Mouse (Mus musculus) layer of hippocampus, postnatal 36 days (tissue): ENCODE data around the gene Slc12a8. TPM values are rescaled to one million over a fixed set of nuclear protein-coding genes. Genes with fewer than 3 reads are reported as not detected.

Experiments used
- DNase-seq, 2 experiments: peaks; one replicate each; pipeline ENCODE4 v3.0.0; 2022
- total RNA-seq, 2 experiments: library from RNA; stranded (reverse); gene quantifications; 2 replicates each; pipeline ENCODE4 v1.2.3; 2021

Slc12a8 gene
- total RNA-seq, 2 experiments from 2014 or later, result 0.37 to 0.88 TPM

GRCm38 (mm10) chr16:33675151-33675847 is 158.2 kb downstream of the Slc12a8 start:
- DNase-seq, result no peak

GRCm38 (mm10) chr16:33675848-33676184 is 158.7 kb downstream of the Slc12a8 start:
- no peak for DNase-seq

GRCm38 (mm10) chr16:33676347-33677312 is 159.5 kb downstream of the Slc12a8 start:
- no peak for DNase-seq

- no peak for DNase-seq
Observed at GRCm38 (mm10) chr16:33677313-33677690, 160.2 kb downstream of the Slc12a8 start.

GRCm38 (mm10) chr16:33677901-33678300 is 160.8 kb downstream of the Slc12a8 start:
- DNase-seq, result no peak

- DNase-seq, result no peak
Observed at GRCm38 (mm10) chr16:33680271-33680670, 163.1 kb downstream of the Slc12a8 start.

GRCm38 (mm10) chr16:33680816-33681215 is 163.7 kb downstream of the Slc12a8 start:
- DNase-seq, result no peak

- DNase-seq, result no peak
Observed at GRCm38 (mm10) chr16:33681661-33682060, 164.5 kb downstream of the Slc12a8 start.

- no peak for DNase-seq
Observed at GRCm38 (mm10) chr16:33682651-33683050, 165.5 kb downstream of the Slc12a8 start.

GRCm38 (mm10) chr16:33683206-33684161 is 166.4 kb downstream of the Slc12a8 start:
- DNase-seq, result no peak

- peak; percentile 47 to 59 for DNase-seq
Observed at GRCm38 (mm10) chr16:33684162-33684702, 167.1 kb downstream of the Slc12a8 start, which contains the start of gene Heg1. Gene Heg1 (plus strand): TSS chr16:33684370.

GRCm38 (mm10) chr16:33684703-33685701 is 167.9 kb downstream of the Slc12a8 start:
- peak in 1 of 2 experiments; percentile 10 for DNase-seq

- no peak for DNase-seq
Observed at GRCm38 (mm10) chr16:33686056-33686455, 168.9 kb downstream of the Slc12a8 start.

- no peak for DNase-seq
Observed at GRCm38 (mm10) chr16:33687724-33688123, 170.6 kb downstream of the Slc12a8 start.

GRCm38 (mm10) chr16:33690975-33691747 is 174.0 kb downstream of the Slc12a8 start:
- no peak for DNase-seq

- DNase-seq, result no peak
Observed at GRCm38 (mm10) chr16:33693553-33693952, 176.4 kb downstream of the Slc12a8 start.

- peak in 1 of 2 experiments; percentile 26 for DNase-seq
Observed at GRCm38 (mm10) chr16:33696811-33697575, 179.9 kb downstream of the Slc12a8 start.

GRCm38 (mm10) chr16:33697576-33698276 is 180.6 kb downstream of the Slc12a8 start:
- no peak for DNase-seq
